Mouse (Mus musculus) kidney, postnatal 10 days (tissue): Measurements from ENCODE around the gene Ivl.

ENCODE experiments used
- DNase-seq: peaks from one replicate; pipeline ENCODE4 v3.0.0; 2021; ENCODE audit warnings: mixed read lengths

Ivl gene

GRCm38 (mm10) chr3:92573449-92574041 lies at the start of gene Ivl:
Ivl (minus strand) TSS chr3:92573735.
- no peak for DNase-seq

- no peak for DNase-seq
These were observed 48.0 kb upstream of the Ivl start, which contains the start of gene Lce6a for GRCm38 (mm10) chr3:92621560-92621959. Lce6a (minus strand) TSS chr3:92621660.

GRCm38 (mm10) chr3:92609804-92610203 lies 36.3 kb upstream of the Ivl start:
- no peak for DNase-seq

GRCm38 (mm10) chr3:92607392-92607791 lies 33.9 kb upstream of the Ivl start, which contains the start of gene 2210017I01Rik:
2210017I01Rik (minus strand) TSS chr3:92607492.
- DNase-seq: no peak

GRCm38 (mm10) chr3:92602169-92602568 lies 28.6 kb upstream of the Ivl start:
- no peak for DNase-seq

- peak; percentile 10 for DNase-seq
These were observed 26.9 kb upstream of the Ivl start for GRCm38 (mm10) chr3:92600456-92600855.

- DNase-seq: no peak
These were observed 26.4 kb upstream of the Ivl start for GRCm38 (mm10) chr3:92599973-92600372.

- no peak for DNase-seq
These were observed 24.9 kb upstream of the Ivl start for GRCm38 (mm10) chr3:92598429-92598828.

GRCm38 (mm10) chr3:92588858-92589257 lies 15.3 kb upstream of the Ivl start, which contains the start of gene Smcp:
Smcp (minus strand) TSS chr3:92588997.
- no peak for DNase-seq

- no peak for DNase-seq
These were observed 13.7 kb upstream of the Ivl start for GRCm38 (mm10) chr3:92587190-92587589.

GRCm38 (mm10) chr3:92585055-92585454 lies 11.5 kb upstream of the Ivl start:
- DNase-seq: no peak

GRCm38 (mm10) chr3:92583164-92583826 lies 9.8 kb upstream of the Ivl start:
- no peak for DNase-seq

- no peak for DNase-seq
These were observed 6.0 kb upstream of the Ivl start for GRCm38 (mm10) chr3:92579508-92579907.

GRCm38 (mm10) chr3:92578652-92579413 lies 5.3 kb upstream of the Ivl start:
- no peak for DNase-seq

GRCm38 (mm10) chr3:92572514-92573155 lies 900 bp downstream of the Ivl start:
- DNase-seq: no peak

- DNase-seq: no peak
These were observed 4.8 kb downstream of the Ivl start for GRCm38 (mm10) chr3:92568752-92569151.

- no peak for DNase-seq
These were observed 8.1 kb downstream of the Ivl start for GRCm38 (mm10) chr3:92565418-92565817.

GRCm38 (mm10) chr3:92534411-92534810 lies 39.1 kb downstream of the Ivl start, which contains the start of gene 2310046K23Rik:
2310046K23Rik (minus strand) TSS chr3:92534511.
- no peak for DNase-seq
